Mouse (Mus musculus): Measurements from ENCODE around the gene Slc28a1.

Gene Slc28a1

DNA sequence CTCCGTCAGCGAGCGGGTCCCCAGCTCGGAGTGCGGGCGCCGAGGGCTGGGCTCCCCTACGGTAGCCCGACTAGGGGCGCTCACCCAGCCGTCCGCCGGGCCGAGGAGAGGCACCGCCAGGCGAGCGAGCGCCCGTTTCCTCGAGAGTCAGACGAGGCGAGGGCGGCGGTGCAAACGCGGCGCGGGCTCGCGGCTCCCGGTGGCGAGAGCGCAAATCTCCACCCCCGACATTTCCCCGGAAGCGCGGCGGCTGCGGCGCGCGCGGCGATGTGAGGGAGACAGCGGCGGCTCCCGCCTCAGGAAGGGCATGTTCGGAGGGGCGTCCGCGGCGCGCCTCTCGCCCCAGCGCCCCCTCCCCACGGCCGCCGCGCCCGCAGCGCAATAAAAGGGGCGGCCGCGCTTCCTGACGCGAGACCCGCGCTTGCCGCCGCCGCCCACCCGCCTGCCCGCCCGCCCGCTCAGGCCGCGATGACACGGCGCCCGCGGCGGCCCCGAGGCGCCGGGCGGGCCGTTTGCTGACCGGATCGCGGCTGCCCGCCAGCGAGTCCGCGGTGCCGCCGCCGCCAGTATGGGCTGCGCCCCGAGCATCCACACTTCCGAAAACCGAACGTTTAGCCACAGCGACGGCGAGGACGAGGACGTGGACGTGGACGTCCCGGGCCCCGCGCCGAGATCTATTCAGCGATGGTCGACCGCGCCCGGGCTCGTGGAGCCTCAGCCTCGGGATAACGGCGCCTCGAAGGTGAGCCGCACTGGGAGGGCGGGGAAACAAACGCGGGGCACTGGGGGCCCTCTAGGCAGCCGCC, 99.0 kb downstream of the Slc28a1 start, which contains the start of gene Pde8a:
TSS of gene Pde8a (plus strand) at position 250 of the 806 bp plus-strand sequence.
- DNase-seq = peak; percentile 55

GRCm38 (mm10) chr7:81214153-81214907, 99.7 kb downstream of the Slc28a1 start:
- no peak for DNase-seq

- peak; percentile 40 for DNase-seq
These were observed 101.4 kb downstream of the Slc28a1 start for GRCm38 (mm10) chr7:81215950-81216349.

- DNase-seq = peak; percentile 36
These were observed 104.7 kb downstream of the Slc28a1 start for GRCm38 (mm10) chr7:81219321-81219720.
